Mouse (Mus musculus): ENCODE data around the gene Adk. TPM values are rescaled to one million over a fixed set of nuclear protein-coding genes. Genes with fewer than 3 reads are reported as not detected.

Gene Adk
- polyA plus RNA-seq, 1 experiment from 2014 or later = 156 TPM

- no peaks in the 10 kb centered on the region for H3K36me3 ChIP-seq
- H3K9me3 ChIP-seq = no peaks in the 10 kb centered on the region
- no peak overlapping the region for H3K27ac ChIP-seq
- H3K4me2 ChIP-seq (replicated peaks) = no peak overlapping the region
- H3K27me3 ChIP-seq = no peaks in the 10 kb centered on the region
- H3K9ac ChIP-seq = no peak overlapping the region
- no peak overlapping the region for H3K4me3 ChIP-seq
- 0 out of 2 replicates have a peak, but pooled peaks cover 2% of the 10 kb centered on the region for H3K4me1 ChIP-seq
- no peak for ATAC-seq (ENCODE audit: low FRiP score, low read depth)
- 71% methylated on average over 3 of the region's 3 CpGs for WGBS
Measured at GRCm38 (mm10) chr14:21107551-21107950, 55.2 kb downstream of the Adk start.

- H3K4me3 ChIP-seq = no peak overlapping the region
- WGBS = 74% methylated on average over 4 of the region's 4 CpGs
- no peak overlapping the region for H3K27ac ChIP-seq
- H3K27me3 ChIP-seq = no peaks in the 10 kb centered on the region
- no peak overlapping the region for H3K9ac ChIP-seq
- no peaks in the 10 kb centered on the region for H3K9me3 ChIP-seq
- no peak for ATAC-seq (ENCODE audit: low FRiP score, low read depth)
- no peaks in the 10 kb centered on the region for H3K36me3 ChIP-seq
- no peak overlapping the region for H3K4me2 ChIP-seq (replicated peaks)
- 0 out of 2 replicates have a peak, but pooled peaks cover 2% of the 10 kb centered on the region for H3K4me1 ChIP-seq
Measured at GRCm38 (mm10) chr14:21110492-21110891, 58.1 kb downstream of the Adk start.

- H3K27me3 ChIP-seq = no peaks in the 10 kb centered on the region
- no peaks in the 10 kb centered on the region for H3K9me3 ChIP-seq
- no peak overlapping the region for H3K4me3 ChIP-seq
- no peaks in the 10 kb centered on the region for H3K36me3 ChIP-seq
- 100% methylated on average over 1 of the region's 1 CpGs for WGBS
- 0 out of 2 replicates have a peak, but pooled peaks cover 2% of the 10 kb centered on the region for H3K4me1 ChIP-seq
- no peak overlapping the region for H3K9ac ChIP-seq
- ATAC-seq (ENCODE audit: low FRiP score, low read depth) = no peak
- no peak overlapping the region for H3K27ac ChIP-seq
- H3K4me2 ChIP-seq (replicated peaks) = no peak overlapping the region
Measured at GRCm38 (mm10) chr14:21111500-21111899, 59.1 kb downstream of the Adk start.

GRCm38 (mm10) chr14:21112174-21112573 lies 59.8 kb downstream of the Adk start:
- H3K4me2 ChIP-seq (replicated peaks) = no peak overlapping the region
- no peak overlapping the region for H3K9ac ChIP-seq
- no peaks in the 10 kb centered on the region for H3K36me3 ChIP-seq
- H3K27me3 ChIP-seq = no peaks in the 10 kb centered on the region
- no peak overlapping the region for H3K4me3 ChIP-seq
- H3K4me1 ChIP-seq = 0 out of 2 replicates have a peak, but pooled peaks cover 2% of the 10 kb centered on the region
- H3K27ac ChIP-seq = no peak overlapping the region
- ATAC-seq (ENCODE audit: low FRiP score, low read depth) = no peak
- 89% methylated on average over 5 of the region's 5 CpGs for WGBS
- no peaks in the 10 kb centered on the region for H3K9me3 ChIP-seq

GRCm38 (mm10) chr14:21112742-21113141 lies 60.4 kb downstream of the Adk start:
- Histone ChIP-seq H3K27ac (no peak overlapping the region), H3K9me3 (no peaks in the 10 kb centered on the region), H3K9ac (no peak overlapping the region), H3K27me3 (no peaks in the 10 kb centered on the region), H3K4me2 (replicated peaks) (no peak overlapping the region), H3K4me1 (no peaks in the 10 kb centered on the region), H3K4me3 (no peak overlapping the region), H3K36me3 (no peaks in the 10 kb centered on the region)
- 73% methylated on average over 6 of the region's 6 CpGs for WGBS
- ATAC-seq (ENCODE audit: low FRiP score, low read depth) = no peak

GRCm38 (mm10) chr14:21114339-21114738 lies 62.0 kb downstream of the Adk start:
- Histone ChIP-seq H3K27ac (no peak overlapping the region), H3K27me3 (no peaks in the 10 kb centered on the region), H3K4me2 (replicated peaks) (no peak overlapping the region), H3K9ac (no peak overlapping the region), H3K9me3 (no peaks in the 10 kb centered on the region), H3K4me3 (no peak overlapping the region), H3K4me1 (no peaks in the 10 kb centered on the region), H3K36me3 (no peaks in the 10 kb centered on the region)
- ATAC-seq (ENCODE audit: low FRiP score, low read depth) = no peak

- Histone ChIP-seq H3K4me3 (no peak overlapping the region), H3K27ac (no peak overlapping the region), H3K27me3 (no peaks in the 10 kb centered on the region), H3K9ac (no peak overlapping the region), H3K4me1 (no peaks in the 10 kb centered on the region), H3K9me3 (no peaks in the 10 kb centered on the region), H3K4me2 (replicated peaks) (no peak overlapping the region), H3K36me3 (no peaks in the 10 kb centered on the region)
- ATAC-seq (ENCODE audit: low FRiP score, low read depth) = no peak
- WGBS = 51% methylated on average over 4 of the region's 4 CpGs
Measured at GRCm38 (mm10) chr14:21115318-21115717, 62.9 kb downstream of the Adk start.

- whole genome bisulfite sequencing = 55% methylated on average over 3 of the region's 3 CpGs
- Histone ChIP-seq H3K36me3 (no peaks in the 10 kb centered on the region), H3K4me2 (replicated peaks) (no peak overlapping the region), H3K4me1 (no peaks in the 10 kb centered on the region), H3K27me3 (no peaks in the 10 kb centered on the region), H3K9me3 (no peaks in the 10 kb centered on the region), H3K9ac (no peak overlapping the region), H3K27ac (no peak overlapping the region), H3K4me3 (no peak overlapping the region)
- no peak for ATAC-seq (ENCODE audit: low FRiP score, low read depth)
Measured at GRCm38 (mm10) chr14:21115888-21116460, 63.6 kb downstream of the Adk start.

GRCm38 (mm10) chr14:21118095-21118494 lies 65.7 kb downstream of the Adk start:
- Histone ChIP-seq H3K4me3 (no peak overlapping the region), H3K4me2 (replicated peaks) (no peak overlapping the region), H3K36me3 (no peaks in the 10 kb centered on the region), H3K27ac (no peak overlapping the region), H3K4me1 (no peaks in the 10 kb centered on the region), H3K27me3 (no peaks in the 10 kb centered on the region), H3K9ac (no peak overlapping the region), H3K9me3 (no peaks in the 10 kb centered on the region)
- no peak for ATAC-seq (ENCODE audit: low FRiP score, low read depth)
- WGBS = 80% methylated on average over 4 of the region's 4 CpGs

GRCm38 (mm10) chr14:21119653-21120313 lies 67.4 kb downstream of the Adk start:
- 80% methylated on average over 9 of the region's 9 CpGs for WGBS
- Histone ChIP-seq H3K9me3 (no peaks in the 10 kb centered on the region), H3K4me3 (no peak overlapping the region), H3K27ac (no peak overlapping the region), H3K27me3 (no peaks in the 10 kb centered on the region), H3K4me2 (replicated peaks) (no peak overlapping the region), H3K36me3 (no peaks in the 10 kb centered on the region), H3K4me1 (no peaks in the 10 kb centered on the region), H3K9ac (no peak overlapping the region)
- no peak for ATAC-seq (ENCODE audit: low FRiP score, low read depth)

- no peak for ATAC-seq (ENCODE audit: low FRiP score, low read depth)
- no peak overlapping the region for H3K9ac ChIP-seq
- no peaks in the 10 kb centered on the region for H3K4me1 ChIP-seq
- no peak overlapping the region for H3K27ac ChIP-seq
- no peaks in the 10 kb centered on the region for H3K9me3 ChIP-seq
- H3K4me2 ChIP-seq (replicated peaks) = no peak overlapping the region
- H3K4me3 ChIP-seq = no peak overlapping the region
- WGBS = 38% methylated on average over 3 of the region's 3 CpGs
- no peaks in the 10 kb centered on the region for H3K27me3 ChIP-seq
- H3K36me3 ChIP-seq = no peaks in the 10 kb centered on the region
Measured at GRCm38 (mm10) chr14:21120473-21120872, 68.1 kb downstream of the Adk start.

GRCm38 (mm10) chr14:21127215-21127614 lies 74.8 kb downstream of the Adk start:
- WGBS = 96% methylated on average over 6 of the region's 6 CpGs
- no peaks in the 10 kb centered on the region for H3K4me1 ChIP-seq
- H3K27me3 ChIP-seq = no peaks in the 10 kb centered on the region
- H3K4me2 ChIP-seq (replicated peaks) = no peak overlapping the region
- no peak overlapping the region for H3K27ac ChIP-seq
- no peaks in the 10 kb centered on the region for H3K9me3 ChIP-seq
- no peak overlapping the region for H3K9ac ChIP-seq
- no peaks in the 10 kb centered on the region for H3K36me3 ChIP-seq
- H3K4me3 ChIP-seq = no peak overlapping the region
- ATAC-seq (ENCODE audit: low FRiP score, low read depth) = no peak

GRCm38 (mm10) chr14:21136906-21137305 lies 84.5 kb downstream of the Adk start:
- no peaks in the 10 kb centered on the region for H3K36me3 ChIP-seq
- no peak overlapping the region for H3K4me3 ChIP-seq
- no peak overlapping the region for H3K27ac ChIP-seq
- H3K4me1 ChIP-seq = 0 out of 2 replicates have a peak, but pooled peaks cover 3% of the 10 kb centered on the region
- H3K9me3 ChIP-seq = no peaks in the 10 kb centered on the region
- WGBS = 49% methylated on average over 1 of the region's 1 CpGs
- H3K9ac ChIP-seq = no peak overlapping the region
- no peak overlapping the region for H3K4me2 ChIP-seq (replicated peaks)
- ATAC-seq (ENCODE audit: low FRiP score, low read depth) = no peak
- no peaks in the 10 kb centered on the region for H3K27me3 ChIP-seq

Measured in limb, embryonic 13.5 days (tissue).